Mouse (Mus musculus): ENCODE data around the gene Fa2h.
A peak's percentile ranks its signal among the peaks of the same experiment; 100 is the strongest.
"Not testable (repeated sequence)": the region's sequence is repeated elsewhere in the genome, so short reads cannot be mapped to it uniquely, and the experiment has no call there.

The Fa2h gene

GRCm38 (mm10) chr8:111357433-111357832 is 36.2 kb downstream of the Fa2h start:
- no peak for DNase-seq

- DNase-seq: no peak
These were observed 40.1 kb downstream of the Fa2h start for GRCm38 (mm10) chr8:111353497-111353896.

- DNase-seq: no peak
These were observed 41.3 kb downstream of the Fa2h start for GRCm38 (mm10) chr8:111352289-111352688.

- DNase-seq: no peak
These were observed 43.0 kb downstream of the Fa2h start for GRCm38 (mm10) chr8:111350577-111350976.

GRCm38 (mm10) chr8:111343225-111343624 is 50.4 kb downstream of the Fa2h start:
- DNase-seq: peak; percentile 87

- DNase-seq: no peak
These were observed 53.4 kb downstream of the Fa2h start for GRCm38 (mm10) chr8:111340186-111340585.

- no peak for DNase-seq
These were observed 55.0 kb downstream of the Fa2h start for GRCm38 (mm10) chr8:111338370-111339208.

GRCm38 (mm10) chr8:111337890-111338347 is 55.7 kb downstream of the Fa2h start, which contains the start of gene Mlkl:
Mlkl (minus strand) TSS chr8:111338177.
- DNase-seq: peak; percentile 74

- peak; percentile 12 for DNase-seq
These were observed 56.2 kb downstream of the Fa2h start for GRCm38 (mm10) chr8:111337311-111337889.

GRCm38 (mm10) chr8:111336692-111337091 is 56.9 kb downstream of the Fa2h start:
- no peak for DNase-seq

- no peak for DNase-seq
These were observed 68.3 kb downstream of the Fa2h start for GRCm38 (mm10) chr8:111325222-111325790.

- no peak for DNase-seq
These were observed 78.9 kb downstream of the Fa2h start for GRCm38 (mm10) chr8:111314729-111315128.

- DNase-seq: not testable (repeated sequence)
These were observed 79.7 kb downstream of the Fa2h start for GRCm38 (mm10) chr8:111313961-111314360.

GRCm38 (mm10) chr8:111312758-111313162 is 80.9 kb downstream of the Fa2h start:
- DNase-seq: no peak

GRCm38 (mm10) chr8:111310006-111310405 is 83.6 kb downstream of the Fa2h start:
- DNase-seq: not testable (repeated sequence)

GRCm38 (mm10) chr8:111305031-111305730 is 88.4 kb downstream of the Fa2h start:
- peak; percentile 18 for DNase-seq

GRCm38 (mm10) chr8:111304359-111304758 is 89.3 kb downstream of the Fa2h start:
- DNase-seq: no peak

- not testable (repeated sequence) for DNase-seq
These were observed 90.4 kb downstream of the Fa2h start for GRCm38 (mm10) chr8:111303076-111303803.

GRCm38 (mm10) chr8:111300597-111301546 is 92.8 kb downstream of the Fa2h start:
- no peak for DNase-seq

- peak; percentile 98 for DNase-seq
These were observed 93.6 kb downstream of the Fa2h start, which contains the start of gene Rfwd3 for GRCm38 (mm10) chr8:111299821-111300568. Rfwd3 (minus strand) TSS chr8:111300222.
